In genomic region chr17:48672749-48673148, GRCm38 (mm10) we compare ENCODE assay signal across 28 mouse cellular contexts.
"Had no signal": no experiment of that assay in that cellular context is flagged by ENCODE, and none has a peak within 500 bp of the region (broad histone marks: within the 10 kb centered on the region; RNA-seq: fewer than 3 reads in every experiment).

No protein-coding gene starts in this region.

- ATAC-seq: forebrain, embryonic 13.5 days; forebrain, embryonic 14.5 days; forebrain, embryonic 15.5 days; forebrain, embryonic 16.5 days; forebrain, postnatal 0 days had no signal

- H3K4me3 ChIP-seq: embryonic facial prominence, embryonic 10.5 days; embryonic facial prominence, embryonic 12.5 days; embryonic facial prominence, embryonic 13.5 days; embryonic facial prominence, embryonic 15.5 days; erythroblast, embryonic 14.5 days; forebrain, embryonic 10.5 days; forebrain, embryonic 12.5 days; forebrain, embryonic 13.5 days; forebrain, embryonic 15.5 days; gastrocnemius, adult 2 months; heart, adult 2 months had no signal

- H3K27me3 ChIP-seq: embryonic facial prominence, embryonic 12.5 days; embryonic facial prominence, embryonic 13.5 days; embryonic facial prominence, embryonic 15.5 days; forebrain, embryonic 12.5 days; forebrain, embryonic 13.5 days; forebrain, embryonic 15.5 days had no signal

- H3K9me3 ChIP-seq: embryonic facial prominence, embryonic 10.5 days; embryonic facial prominence, embryonic 12.5 days; embryonic facial prominence, embryonic 15.5 days had no signal

- H3K36me3 ChIP-seq: embryonic facial prominence, embryonic 10.5 days; embryonic facial prominence, embryonic 12.5 days; embryonic facial prominence, embryonic 13.5 days; embryonic facial prominence, embryonic 15.5 days; forebrain, embryonic 10.5 days; forebrain, embryonic 12.5 days; forebrain, embryonic 15.5 days had no signal

- H3K27ac ChIP-seq: embryonic facial prominence, embryonic 10.5 days; embryonic facial prominence, embryonic 12.5 days; embryonic facial prominence, embryonic 13.5 days; embryonic facial prominence, embryonic 15.5 days; forebrain, embryonic 10.5 days; forebrain, embryonic 12.5 days; forebrain, embryonic 13.5 days; forebrain, embryonic 15.5 days; gastrocnemius, adult 2 months; heart, adult 2 months had no signal

- H3K9ac ChIP-seq: embryonic facial prominence, embryonic 12.5 days; embryonic facial prominence, embryonic 13.5 days; embryonic facial prominence, embryonic 15.5 days; forebrain, embryonic 12.5 days; forebrain, embryonic 13.5 days; forebrain, embryonic 15.5 days; forebrain, postnatal 0 days had no signal

- DNase-seq: cerebellum, adult 18-20 months; cerebellum, adult 2 months; cerebellum, adult 8-10 months; cerebellum, adult 9-10 months; cerebellum, adult 9-11 months; cerebellum, postnatal 10 days; cerebellum, postnatal 14 days; cerebellum, postnatal 25 days; cerebellum, postnatal 36 days; embryo, embryonic 11 days; forebrain, postnatal 0 days; gastrocnemius, adult 2 months; gastrocnemius, postnatal 10 days; gastrocnemius, postnatal 14 days; gastrocnemius, postnatal 25 days; gastrocnemius, postnatal 36 days; heart, adult 2 months had no signal

- H3K4me1 ChIP-seq: embryonic facial prominence, embryonic 10.5 days; embryonic facial prominence, embryonic 12.5 days; embryonic facial prominence, embryonic 13.5 days; embryonic facial prominence, embryonic 15.5 days; forebrain, embryonic 10.5 days; forebrain, embryonic 12.5 days; forebrain, embryonic 13.5 days; forebrain, embryonic 15.5 days had no signal

- H3K4me2 ChIP-seq: embryonic facial prominence, embryonic 12.5 days; embryonic facial prominence, embryonic 13.5 days; embryonic facial prominence, embryonic 15.5 days; forebrain, embryonic 12.5 days; forebrain, embryonic 13.5 days; forebrain, embryonic 15.5 days had no signal
